Mouse (Mus musculus) embryo, embryonic 11 days (tissue): ENCODE results near the gene Hpse2.

Experiments used
- DNase-seq: peaks from one replicate; pipeline ENCODE4 v3.0.0-alpha.2; 2015

Gene Hpse2

DNA sequence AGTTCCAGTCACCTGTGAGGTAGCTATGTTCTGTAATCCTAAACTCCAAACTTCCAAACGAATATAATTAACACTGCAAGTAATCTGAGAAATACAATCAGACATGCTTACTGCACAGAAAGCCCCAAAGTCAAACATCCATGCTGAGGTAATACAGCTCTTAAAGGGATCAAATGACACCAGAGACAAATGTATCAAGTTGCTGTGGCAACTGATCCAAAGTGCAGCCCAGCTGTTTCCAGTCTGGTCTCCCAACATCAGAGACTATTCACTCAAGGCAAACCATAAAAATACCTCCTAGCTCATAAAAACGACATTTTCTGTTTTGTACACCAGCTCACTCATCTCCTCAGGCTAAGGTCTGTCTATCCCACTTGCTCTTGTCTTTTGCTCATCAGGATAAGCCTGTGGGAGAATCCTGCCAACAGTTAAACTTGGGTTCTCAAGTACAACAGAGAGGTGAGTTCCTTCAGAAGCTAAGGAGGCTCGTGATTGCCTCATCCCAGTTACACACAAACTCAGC is 440.0 kb downstream of the Hpse2 start:
- peak; percentile 67 for DNase-seq

DNA sequence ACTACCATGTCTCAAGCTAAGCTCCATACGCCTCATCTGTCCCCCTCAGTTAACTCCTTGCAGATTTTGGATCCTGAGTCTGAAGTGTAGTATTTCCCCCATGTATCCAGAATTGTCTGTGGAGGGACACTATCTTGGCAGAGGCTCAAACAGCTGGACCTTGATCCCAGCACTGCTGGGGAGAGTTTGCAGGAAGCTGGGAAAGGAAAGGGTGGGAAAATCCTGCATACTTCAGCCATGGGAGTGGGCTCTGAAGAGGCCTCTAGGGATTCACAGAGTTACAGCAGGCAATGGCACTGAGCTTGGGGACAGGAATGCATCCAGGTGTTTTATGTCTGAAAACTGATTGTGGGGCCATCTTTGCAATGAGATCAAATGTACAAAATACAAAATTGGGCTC is 450.6 kb downstream of the Hpse2 start:
- peak; percentile 27 for DNase-seq

DNA sequence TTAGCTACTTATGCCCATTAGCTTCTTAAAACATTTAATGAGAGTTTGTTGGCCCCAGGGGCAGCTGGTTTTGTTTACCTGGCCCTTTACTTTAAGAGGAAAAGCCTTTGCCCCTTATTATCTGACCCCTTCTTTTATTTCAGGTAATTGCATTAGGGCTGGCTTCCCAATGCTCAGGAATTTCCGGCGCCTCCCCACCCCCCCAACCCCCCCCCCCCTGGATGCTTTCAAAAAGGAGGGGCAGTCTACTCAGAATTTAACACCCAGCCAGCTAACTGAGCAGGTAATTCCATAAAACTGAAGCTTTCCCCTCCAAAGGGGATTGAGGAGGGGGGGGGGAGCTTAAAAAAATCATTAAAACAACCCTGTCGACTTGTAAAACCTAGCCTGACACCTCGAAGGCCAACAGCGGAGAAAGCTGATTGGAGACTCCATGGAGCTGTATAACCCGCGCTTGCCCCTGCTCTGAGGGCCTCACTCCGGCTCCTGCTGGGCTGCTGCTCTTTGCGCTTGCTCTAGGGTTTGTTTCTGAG is 451.4 kb downstream of the Hpse2 start:
- DNase-seq: peak; percentile 78

DNA sequence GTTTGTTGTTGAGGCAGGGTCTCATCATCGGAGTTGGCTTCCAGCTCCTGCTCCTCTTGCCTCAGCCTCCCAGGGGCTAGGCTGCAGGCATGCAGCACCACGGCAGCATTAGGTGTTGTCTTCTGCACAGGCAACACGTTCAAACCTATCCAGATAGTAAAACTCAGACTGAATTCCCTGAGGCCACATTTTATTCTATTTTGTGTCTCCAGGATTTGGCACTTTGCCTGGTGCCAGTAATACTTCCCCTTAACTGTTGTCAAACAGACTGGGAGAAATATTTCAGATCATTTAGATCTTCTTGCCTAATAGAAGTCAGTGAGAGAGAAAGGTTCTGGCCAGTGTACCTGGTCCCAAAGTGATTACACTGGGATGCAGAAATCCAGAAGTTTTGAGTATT is 458.5 kb downstream of the Hpse2 start:
- no peak for DNase-seq

DNA sequence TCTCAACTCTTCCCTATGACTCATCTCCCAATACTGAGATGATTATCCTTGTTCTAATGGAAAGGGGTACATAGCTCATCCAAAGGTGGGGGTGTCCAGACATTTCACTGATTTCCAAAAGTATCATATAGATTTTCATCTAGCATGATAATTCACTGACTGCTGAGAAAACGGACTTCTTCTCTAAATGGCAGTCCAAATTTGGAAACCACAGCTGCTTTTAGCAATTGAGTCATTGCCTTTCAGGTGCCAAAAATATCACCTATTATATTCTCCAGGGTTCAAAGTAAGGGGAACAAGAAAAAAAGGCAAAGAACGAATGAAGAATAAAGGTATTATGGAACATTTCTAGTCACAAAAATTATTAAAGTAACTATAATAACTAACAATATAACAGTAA is 459.9 kb downstream of the Hpse2 start:
- DNase-seq: no peak

DNA sequence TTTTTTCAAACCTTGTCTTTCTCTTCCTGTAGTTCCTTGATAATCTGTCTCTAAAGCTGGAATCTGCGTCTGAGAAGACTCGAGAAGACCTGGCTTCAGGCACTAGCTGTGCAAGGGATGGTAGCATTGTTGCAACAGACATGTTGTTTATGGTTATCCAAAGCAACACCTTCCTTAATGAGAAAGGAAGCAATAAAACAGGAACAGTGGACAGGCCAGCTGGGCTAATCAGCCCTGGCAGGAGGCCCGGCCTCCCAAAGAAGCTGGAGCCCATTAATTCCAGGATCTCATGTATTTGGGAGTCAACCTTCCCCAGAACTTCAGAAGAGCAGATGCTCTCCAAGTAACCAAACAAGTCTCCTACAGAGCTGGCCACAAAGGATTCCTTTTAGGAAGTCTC is 465.5 kb downstream of the Hpse2 start:
- DNase-seq: no peak

DNA sequence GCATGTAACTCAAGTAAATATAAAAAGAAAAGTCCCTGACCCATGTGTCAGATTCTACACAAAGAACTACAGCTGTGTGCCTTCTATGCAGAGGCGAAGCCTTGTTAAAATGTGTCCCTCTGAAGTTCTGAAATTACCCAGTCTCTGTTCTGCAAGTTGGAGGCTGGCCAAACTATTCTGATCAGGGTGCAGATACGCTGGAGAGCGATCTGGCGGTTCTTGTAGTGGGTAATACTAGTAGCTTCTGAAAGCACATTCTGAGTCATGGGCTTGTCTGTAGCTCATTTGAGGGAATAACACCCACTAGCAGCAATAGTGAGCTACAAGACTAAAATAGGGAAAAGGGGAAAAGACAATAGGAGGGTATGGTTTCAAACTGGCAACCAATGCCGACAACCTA is 474.5 kb downstream of the Hpse2 start:
- DNase-seq: no peak

DNA sequence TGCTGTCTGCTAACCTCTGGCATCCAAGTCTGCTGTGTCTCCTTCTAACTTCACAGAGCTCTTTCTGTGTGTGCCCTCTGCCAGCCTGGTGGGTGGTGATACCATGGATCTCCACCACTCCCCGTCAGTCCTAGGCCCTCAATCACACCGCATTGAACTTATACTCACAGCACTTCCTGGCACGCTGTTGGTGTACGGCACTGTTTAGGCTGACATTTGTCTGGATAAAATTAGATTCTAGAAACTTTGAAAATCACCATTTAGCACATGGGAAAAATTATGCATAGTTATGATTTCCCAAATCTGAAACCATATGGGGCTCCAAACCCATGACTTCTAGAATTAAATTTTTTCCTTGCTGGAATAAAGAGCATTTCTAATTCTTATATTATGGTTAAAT is 478.4 kb downstream of the Hpse2 start:
- DNase-seq: no peak

DNA sequence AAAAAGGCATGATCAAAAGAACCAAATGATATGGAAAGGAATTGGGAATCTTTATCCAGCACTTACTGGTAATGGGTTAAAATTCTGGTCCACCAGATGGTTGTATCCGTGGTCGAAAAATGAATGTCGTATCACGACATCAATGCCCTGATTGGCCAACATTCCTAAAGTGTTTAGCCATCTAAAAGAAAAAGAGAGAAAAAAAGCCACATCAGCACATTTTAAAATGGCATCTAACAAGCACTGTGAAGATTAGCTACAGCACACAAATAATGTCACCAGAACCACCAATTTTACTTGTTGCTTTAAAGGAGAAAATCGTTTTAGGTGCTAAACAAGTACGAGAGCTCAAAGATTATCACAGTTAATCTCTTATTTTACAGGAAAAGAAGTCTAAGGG is 479.6 kb downstream of the Hpse2 start:
- DNase-seq: no peak

DNA sequence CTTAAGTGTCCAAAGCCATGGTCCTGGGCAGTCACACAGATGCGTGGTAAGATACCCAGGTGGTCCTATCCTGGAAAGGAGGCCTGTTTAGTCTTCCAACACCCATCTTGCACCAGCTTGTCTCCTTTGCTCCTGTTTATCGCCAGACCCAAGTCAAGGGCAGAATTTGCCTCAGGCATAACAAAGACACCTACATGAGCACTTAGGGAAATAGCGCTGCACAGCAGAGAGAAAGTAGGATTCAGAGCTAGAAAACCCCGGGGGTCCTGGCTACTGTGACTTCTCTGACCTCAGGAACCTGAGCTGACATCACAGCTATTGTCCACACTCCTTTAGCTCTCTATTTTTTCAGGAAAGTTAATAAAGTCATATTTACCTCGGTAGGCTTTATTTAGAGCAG is 481.8 kb downstream of the Hpse2 start:
- DNase-seq: no peak

DNA sequence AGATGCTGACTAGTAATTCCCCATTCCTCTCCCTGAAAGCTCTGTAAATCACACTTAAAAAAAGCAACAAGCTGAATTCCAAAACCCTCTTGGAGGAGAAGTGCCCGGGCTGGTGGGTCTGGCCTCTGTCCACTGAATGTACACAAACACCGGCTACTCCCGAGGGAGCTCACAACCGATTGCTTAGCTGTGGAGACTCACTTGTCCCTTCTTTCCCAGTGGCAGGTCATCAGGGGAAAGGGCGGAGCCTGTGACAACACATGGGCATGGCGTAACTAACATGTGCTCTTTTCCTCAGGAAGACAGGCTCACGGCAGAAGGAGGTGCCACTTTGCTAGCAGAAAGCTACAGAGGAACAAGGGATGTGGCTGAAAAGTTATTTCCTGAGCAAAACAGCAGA is 483.4 kb downstream of the Hpse2 start:
- DNase-seq: peak; percentile 51

DNA sequence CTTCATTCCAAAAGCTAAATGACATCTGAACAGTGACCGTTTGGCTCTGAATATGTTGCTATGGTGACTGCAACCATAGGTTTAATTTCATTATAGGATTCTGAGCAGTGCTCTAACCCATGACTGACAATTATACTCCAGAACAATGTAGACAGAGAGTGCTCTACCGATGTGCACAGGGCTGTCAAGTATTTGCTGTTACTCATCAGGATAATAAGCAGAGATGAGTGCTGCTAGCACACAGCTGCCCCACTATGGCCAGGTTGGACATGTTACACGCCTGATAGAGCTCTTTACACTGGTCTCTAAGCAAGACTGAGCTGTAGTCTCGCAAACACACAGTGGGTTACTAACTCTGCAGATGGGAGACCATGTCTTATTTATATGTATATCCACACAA is 483.9 kb downstream of the Hpse2 start:
- no peak for DNase-seq

DNA sequence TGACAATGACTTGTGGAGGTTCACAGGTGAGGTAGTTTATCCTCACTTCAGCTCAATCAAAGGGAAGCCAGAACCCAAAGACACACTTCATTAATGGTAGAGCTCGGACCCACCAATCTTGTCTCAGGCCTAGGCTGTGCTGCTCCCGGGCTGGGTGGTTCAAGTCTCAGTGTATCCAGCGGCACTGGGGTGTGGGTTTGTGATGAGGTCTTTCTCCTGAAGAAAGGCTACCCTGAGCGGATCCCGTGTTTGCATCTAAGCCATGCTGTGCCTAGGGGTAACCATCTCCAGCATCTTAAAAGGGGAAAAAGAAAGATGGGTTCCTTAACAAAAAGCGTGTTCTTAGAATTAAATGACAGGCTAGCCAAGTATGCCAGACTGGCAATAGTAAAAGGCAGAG is 484.3 kb downstream of the Hpse2 start:
- DNase-seq: no peak

DNA sequence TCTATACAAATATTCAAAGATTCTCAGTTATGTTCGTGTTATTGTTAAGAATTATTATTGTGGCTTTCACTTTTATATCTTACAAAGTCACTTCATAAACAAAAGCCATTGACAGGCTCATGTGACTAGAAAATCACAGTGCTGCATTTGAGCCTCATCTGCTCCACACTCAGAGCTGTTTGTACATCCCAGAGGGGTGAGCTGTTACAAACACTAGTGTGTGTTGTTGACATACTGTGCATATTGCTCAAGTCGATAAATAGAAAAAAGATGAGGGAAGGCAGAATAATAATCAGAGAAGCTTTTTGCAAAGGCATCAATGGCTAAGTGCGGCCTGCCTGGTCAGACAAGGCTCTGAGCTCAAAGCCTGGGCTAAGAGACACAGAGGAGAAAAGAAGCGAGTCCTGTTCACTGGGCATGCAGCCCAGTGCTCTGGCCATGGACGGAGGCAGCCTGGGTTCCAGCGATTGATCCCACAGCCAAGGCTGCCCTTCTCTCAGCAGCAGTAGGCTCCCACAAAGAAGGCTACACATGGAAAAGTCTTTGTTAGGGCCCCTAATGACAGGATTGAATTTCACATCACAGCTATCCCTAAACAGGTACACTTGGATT is 485.6 kb downstream of the Hpse2 start:
- no peak for DNase-seq

DNA sequence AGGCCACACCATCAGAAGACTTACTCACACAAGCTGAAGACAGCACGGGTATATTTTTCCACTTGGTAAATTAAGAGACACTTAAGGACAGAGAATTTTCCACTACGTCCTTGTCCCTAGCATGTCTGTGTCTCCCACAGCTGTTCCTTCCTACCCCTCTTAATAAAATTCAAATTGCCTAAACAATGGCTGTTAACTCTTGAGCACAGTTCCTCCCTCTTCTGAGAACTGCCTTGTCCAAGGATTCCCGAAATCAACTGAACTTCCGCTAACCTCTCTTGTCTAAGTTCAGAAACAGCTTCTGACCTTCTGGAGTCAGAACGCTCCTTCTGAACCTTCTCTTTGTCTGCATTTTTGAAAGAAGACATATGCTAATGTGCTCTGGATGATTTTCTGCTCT is 496.6 kb downstream of the Hpse2 start:
- DNase-seq: no peak

DNA sequence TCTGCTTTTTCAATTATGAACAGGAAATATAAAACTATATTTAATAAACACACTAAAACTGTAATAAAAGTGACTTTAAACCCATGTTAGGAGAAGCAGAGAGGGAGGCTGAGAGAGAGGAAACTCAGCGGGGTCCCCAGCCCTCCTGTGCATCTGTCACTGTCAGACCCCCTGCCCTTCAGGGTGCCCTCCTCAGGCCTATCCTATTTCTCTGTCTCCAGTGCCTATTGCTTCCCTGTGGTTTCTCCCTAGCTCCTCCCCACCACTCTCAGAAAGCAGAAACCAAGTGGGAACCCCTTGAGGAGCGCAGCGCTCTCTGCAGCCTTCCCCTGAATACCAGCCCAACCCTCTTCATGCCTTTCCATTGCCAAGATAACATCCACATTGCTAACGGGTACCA is 510.5 kb downstream of the Hpse2 start:
- DNase-seq: no peak

DNA sequence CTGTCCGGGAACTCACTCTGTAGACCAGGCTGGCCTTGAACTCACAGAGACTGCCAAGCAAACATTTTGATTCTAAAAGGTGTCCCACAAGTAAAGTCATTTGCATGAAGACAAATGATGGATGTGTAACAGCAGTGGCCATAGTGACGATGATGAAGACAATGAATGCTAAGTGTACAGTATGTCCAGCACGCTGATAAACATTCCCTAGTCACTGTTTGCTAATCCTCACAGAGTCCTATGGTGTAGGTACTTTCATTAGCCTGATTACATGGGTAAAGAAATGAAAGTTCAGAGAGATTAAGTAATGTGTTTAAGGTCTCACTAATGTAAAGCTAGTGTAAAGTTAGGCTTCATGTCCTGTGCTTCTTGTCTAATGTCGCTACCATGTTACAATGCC is 511.6 kb downstream of the Hpse2 start:
- no peak for DNase-seq

DNA sequence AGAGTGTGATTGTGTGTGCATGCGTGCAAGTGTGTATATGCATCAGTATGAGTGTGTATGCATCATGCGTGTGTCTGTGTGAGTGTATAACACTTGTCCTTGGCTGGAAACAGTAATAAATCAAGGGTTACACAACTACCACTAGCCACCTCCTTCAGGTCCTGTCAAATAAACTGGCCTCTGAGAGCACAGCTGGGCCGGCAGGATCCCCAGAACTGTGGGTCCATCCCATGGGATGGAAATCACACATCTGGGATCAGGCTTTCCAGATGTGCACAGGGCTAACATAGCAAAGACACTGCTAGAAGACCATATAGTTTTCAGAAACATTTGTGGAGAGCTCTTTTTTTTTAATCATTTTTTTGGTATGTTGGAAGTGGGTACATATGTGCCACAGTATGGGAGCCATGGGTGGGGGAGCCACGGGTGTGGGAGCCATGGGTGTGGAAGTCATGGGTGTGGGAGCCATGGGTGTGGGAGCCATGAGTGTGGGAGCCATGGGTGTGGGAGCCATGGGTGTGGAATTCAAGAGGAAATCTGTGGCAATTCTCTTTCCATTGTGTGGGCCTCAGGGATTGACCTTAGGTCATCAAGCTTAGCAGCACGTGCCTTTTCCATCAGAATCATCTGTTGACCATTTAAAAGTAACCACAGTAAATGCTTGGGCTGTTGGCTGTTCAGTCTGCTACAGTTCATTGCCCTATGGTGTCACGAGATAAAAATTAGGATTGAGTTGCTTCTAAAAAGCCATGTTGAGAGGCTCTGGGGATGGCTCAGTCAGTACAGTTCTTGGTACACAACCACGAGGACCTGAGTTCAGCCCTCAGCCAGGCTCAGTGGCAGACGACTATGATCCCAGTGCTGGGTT is 518.3 kb downstream of the Hpse2 start:
- no peak for DNase-seq

DNA sequence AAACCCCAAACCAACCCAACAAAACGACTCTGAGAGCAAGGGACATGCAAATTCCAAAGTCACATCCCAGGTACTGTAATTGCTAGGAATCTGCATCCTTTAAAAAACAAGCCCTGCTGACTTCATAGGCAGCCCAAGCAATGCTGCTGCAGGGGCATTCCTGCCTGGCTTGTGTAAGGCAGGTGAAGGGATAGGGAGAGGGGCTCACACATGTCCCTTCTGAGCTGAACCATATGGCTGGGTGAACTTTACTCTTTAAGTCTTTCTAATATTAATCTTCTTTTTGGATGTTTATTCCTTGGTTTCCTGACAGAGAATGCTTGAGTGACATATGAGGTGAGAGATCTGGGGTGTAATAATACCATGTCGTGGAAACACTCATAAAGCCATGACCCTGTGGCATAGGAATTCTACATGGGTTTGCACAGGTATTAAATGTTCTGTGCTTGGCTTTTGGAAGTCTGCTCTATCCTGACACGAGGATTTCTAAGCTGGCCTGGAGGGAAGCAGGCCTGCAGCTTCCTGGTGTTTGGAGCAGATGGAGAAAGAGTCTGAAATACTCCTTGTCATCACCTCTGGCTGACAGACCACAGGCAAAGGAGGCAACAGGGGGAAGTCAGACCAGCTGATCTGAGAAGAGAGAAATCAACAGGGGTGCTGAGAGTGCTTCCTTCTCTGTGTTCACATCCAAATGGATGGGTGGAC is 519.0 kb downstream of the Hpse2 start:
- no peak for DNase-seq

DNA sequence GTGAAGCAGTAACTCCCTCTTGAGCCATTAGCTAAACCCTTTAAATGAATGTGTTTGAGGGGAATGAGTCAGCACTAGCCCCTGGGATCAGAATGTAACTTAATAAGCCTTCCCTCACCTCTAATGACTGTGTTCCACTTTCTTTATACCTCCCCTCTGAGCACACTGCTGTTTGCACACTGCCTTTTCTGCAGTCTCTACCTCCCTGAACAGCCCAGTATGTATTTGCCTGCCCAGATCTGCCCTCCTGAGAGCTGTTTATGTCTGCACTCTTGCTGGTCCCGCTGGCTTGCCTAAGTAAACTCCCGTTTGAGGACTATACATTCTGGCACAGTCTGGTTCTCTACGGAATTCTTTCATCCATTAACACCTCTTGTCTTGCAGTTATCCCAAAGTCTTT is 525.1 kb downstream of the Hpse2 start:
- no peak for DNase-seq

DNA sequence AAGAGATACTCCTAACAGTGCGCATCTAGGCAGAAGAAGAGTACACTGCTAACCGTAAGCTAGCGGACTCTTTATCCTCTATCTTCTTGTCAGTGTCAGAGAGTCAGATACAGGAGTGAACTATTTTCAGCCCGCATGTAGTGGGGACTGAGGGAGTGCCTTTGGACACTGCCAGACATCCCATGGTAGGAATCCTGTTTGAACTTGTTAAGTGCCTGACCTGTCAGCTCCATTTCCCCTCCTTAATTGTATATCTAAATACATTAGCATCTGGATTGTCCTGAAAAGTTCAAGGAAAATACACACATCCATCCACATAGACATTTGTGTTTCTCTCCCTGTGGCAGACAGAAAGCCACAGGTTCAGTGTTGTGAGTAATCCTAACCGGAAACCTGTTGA is 531.1 kb downstream of the Hpse2 start:
- no peak for DNase-seq

DNA sequence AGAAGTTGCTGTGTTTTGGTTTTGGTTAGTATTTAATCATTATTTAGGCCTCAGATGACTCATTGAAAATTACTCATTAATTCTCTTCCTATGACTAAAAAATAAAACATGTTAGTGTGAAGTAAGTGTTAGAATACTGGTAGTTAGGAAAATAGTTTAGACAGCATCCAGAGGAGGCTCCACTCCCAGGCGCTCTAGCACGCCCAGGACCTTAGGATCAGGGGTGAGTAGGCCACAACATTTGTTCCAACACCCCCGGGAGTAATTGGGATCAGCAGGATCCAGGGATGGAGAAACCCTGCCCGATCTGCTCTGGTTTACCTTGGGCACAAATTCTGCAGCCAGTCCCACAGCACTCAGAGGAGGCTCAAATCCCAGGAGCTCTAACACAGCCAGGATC is 532.5 kb downstream of the Hpse2 start:
- no peak for DNase-seq

DNA sequence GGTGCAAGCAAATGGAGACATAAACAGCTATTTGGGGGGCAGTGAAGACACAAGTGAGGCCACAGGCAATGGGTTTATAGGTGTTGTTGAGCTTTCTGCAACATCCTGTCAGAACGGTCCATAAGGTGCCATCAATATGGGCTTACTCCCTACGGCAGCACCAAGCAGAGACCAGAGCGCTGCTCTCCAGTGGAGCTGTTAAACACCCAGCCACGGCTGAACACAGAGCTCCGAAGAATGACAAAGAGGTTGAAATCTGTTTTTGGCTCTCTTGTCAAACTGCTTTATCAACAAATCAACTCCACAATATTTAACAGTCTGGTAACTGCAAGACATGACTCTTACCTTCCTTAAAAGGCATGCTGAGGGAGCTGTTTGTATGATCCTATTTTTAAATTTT is 537.7 kb downstream of the Hpse2 start:
- DNase-seq: no peak
